16 mouse cellular contexts compared by ENCODE assay signal in genomic region chr8:92483055-92483765, GRCm38 (mm10).
DNase-seq lines count a peak whose midpoint lies in the region; ATAC-seq and TF ChIP-seq lines count a peak whose summit lies in the region.
"Had no signal": no experiment of that assay in that cellular context is flagged by ENCODE, and none has a peak within 500 bp of the region (broad histone marks: within the 10 kb centered on the region; RNA-seq: fewer than 3 reads in every experiment).

No protein-coding gene starts in this region.

- H3K4me1 ChIP-seq in forebrain, embryonic 11.5 days (replicated peaks; ENCODE audit: control insufficient read depth, insufficient read depth, low read length), result no peaks in the 10 kb centered on the region
- H3K4me1 ChIP-seq: liver, embryonic 15.5 days had no signal

- no peak overlapping the region for H3K9ac ChIP-seq in forebrain, embryonic 11.5 days (ENCODE audit: low read length)
- H3K9ac ChIP-seq: embryonic facial prominence, embryonic 13.5 days; forebrain, postnatal 0 days; liver, embryonic 15.5 days had no signal

- no peaks in the 10 kb centered on the region for H3K36me3 ChIP-seq in forebrain, embryonic 11.5 days (ENCODE audit: control insufficient read depth, insufficient read depth, low read length)
- H3K36me3 ChIP-seq: embryonic facial prominence, embryonic 13.5 days; liver, embryonic 15.5 days had no signal

- no peak overlapping the region for H3K4me2 ChIP-seq in forebrain, embryonic 11.5 days (ENCODE audit: low read depth, low read length, severe bottlenecking)
- H3K4me2 ChIP-seq: embryonic facial prominence, embryonic 13.5 days; liver, embryonic 15.5 days had no signal

- no peak for TF ChIP-seq POLR2A in brain, embryonic 14.5 days (IDR thresholded peaks at IDR 0.05; ENCODE audit: borderline replicate concordance, extremely low read depth, insufficient read depth, insufficient read length, poor library complexity, severe bottlenecking)

- intact Hi-C loops in gastrocnemius, adult 2 months (cut with DNase I), result no loop called here
- intact Hi-C loops in gastrocnemius, postnatal 14 days (cut with DNase I; ENCODE audit: low total_unique reads), result no loop called here
- intact Hi-C loops in heart, postnatal 10 days (cut with DNase I), result no loop called here

- no peak overlapping the region for H3K4me3 ChIP-seq in gastrocnemius, adult 2 months
- no peak overlapping the region for H3K4me3 ChIP-seq in forebrain, embryonic 11.5 days (ENCODE audit: low read depth, low read length)
- H3K4me3 ChIP-seq: embryonic facial prominence, embryonic 13.5 days; layer of hippocampus, adult 2 months; liver, embryonic 15.5 days had no signal

- 41% methylated on average over 8 of the region's 8 CpGs for WGBS in forebrain, embryonic 11.5 days

- ATAC-seq in forebrain, embryonic 11.5 days (replicated peaks; ENCODE audit: low FRiP score), result no peak
- ATAC-seq: forebrain, postnatal 0 days had no signal

- no peaks in the 10 kb centered on the region for H3K27me3 ChIP-seq in forebrain, embryonic 11.5 days (ENCODE audit: control insufficient read depth, insufficient read depth, low read length)
- H3K27me3 ChIP-seq: liver, embryonic 15.5 days had no signal

- peak; percentile 21 for DNase-seq in gastrocnemius, adult 2 months
- DNase-seq in gastrocnemius, postnatal 14 days, result no peak
- DNase-seq in brain, embryonic 14.5 days (ENCODE audit: low read depth), result peak; percentile 18
- peak; percentile 49 for DNase-seq in gonadal fat pad, adult 2 months (ENCODE audit: low read depth)
- DNase-seq in lung, postnatal 36 days, result peak; percentile 68
- DNase-seq in heart, postnatal 10 days, result no peak
- DNase-seq in left cerebral cortex, adult 8-10 months (ENCODE audit: low spot score in 2 of 2), result no peak
- DNase-seq in forebrain, embryonic 11.5 days (ENCODE audit: low spot score), result no peak
- DNase-seq: cerebellum, adult 8-10 months; forebrain, postnatal 0 days; heart, postnatal 36 days; kidney, adult 18-20 months; thymus, adult 18-20 months had no signal

- TF ChIP-seq CTCF in gastrocnemius, adult 2 months (IDR thresholded peaks at IDR 0.05), result no peak
- TF ChIP-seq CTCF in brain, embryonic 14.5 days (IDR thresholded peaks at IDR 0.05; ENCODE audit: borderline replicate concordance, extremely low read depth, insufficient read depth, insufficient read length), result no peak

- no peaks in the 10 kb centered on the region for H3K9me3 ChIP-seq in forebrain, embryonic 11.5 days (ENCODE audit: control insufficient read depth, low read length)
- H3K9me3 ChIP-seq: embryonic facial prominence, embryonic 13.5 days; liver, embryonic 15.5 days had no signal

- no peak overlapping the region for H3K27ac ChIP-seq in gastrocnemius, adult 2 months
- no peak overlapping the region for H3K27ac ChIP-seq in forebrain, embryonic 11.5 days (ENCODE audit: low read depth, low read length)
- H3K27ac ChIP-seq: embryonic facial prominence, embryonic 13.5 days; layer of hippocampus, adult 2 months; liver, embryonic 15.5 days had no signal

Comparison
In these comparisons a context has a peak if more than half of its experiments do, and no peak if none do; other contexts are left out.
1. DNase-seq: peak in gastrocnemius, adult 2 months (single experiment), brain, embryonic 14.5 days (single experiment), gonadal fat pad, adult 2 months (single experiment) and lung, postnatal 36 days (single experiment); none in gastrocnemius, postnatal 14 days (single experiment), heart, postnatal 10 days (0 of 2), left cerebral cortex, adult 8-10 months (0 of 2) and forebrain, embryonic 11.5 days (single experiment).